Mouse (Mus musculus): ENCODE measurements around the gene Gm2244. TPM values are rescaled to one million over a fixed set of nuclear protein-coding genes. Genes with fewer than 3 reads are reported as not detected.
"Not testable (repeated sequence)": the region's sequence is repeated elsewhere in the genome, so short reads cannot be mapped to it uniquely, and the experiment has no call there.

Gene Gm2244
- not detected in 2 replicates for polyA plus RNA-seq (2015; fragmentation: Nextera tagmentation; extraction: Ambion mirVana)

- not testable (repeated sequence) for H3K4me3 ChIP-seq (ENCODE audit: low read depth, low read length); H3K4me1 ChIP-seq (ENCODE audit: control insufficient read depth, low read depth, low read length); H3K27me3 ChIP-seq (ENCODE audit: control insufficient read depth, insufficient read depth, low read depth, low read length); H3K4me2 ChIP-seq (ENCODE audit: low read depth, low read length); ATAC-seq (ENCODE audit: low read depth); H3K36me3 ChIP-seq (ENCODE audit: control insufficient read depth, insufficient read depth); H3K9ac ChIP-seq (ENCODE audit: low read depth, low read length); H3K27ac ChIP-seq (ENCODE audit: low read length); H3K9me3 ChIP-seq (replicated peaks; ENCODE audit: control insufficient read depth, low read length)
- 33% methylated on average over 1 of the region's 3 CpGs for whole genome bisulfite sequencing (ENCODE audit: insufficient replicate concordance)
Measured at GRCm38 (mm10) chr14:19549863-19550262, at the start of gene Gm2244. Gene Gm2244, minus strand, starts transcription at chr14:19549963.

- not testable (repeated sequence) for H3K4me1 ChIP-seq (ENCODE audit: control insufficient read depth, low read depth, low read length); H3K9me3 ChIP-seq (replicated peaks; ENCODE audit: control insufficient read depth, low read length); H3K4me3 ChIP-seq (ENCODE audit: low read depth, low read length); H3K27me3 ChIP-seq (ENCODE audit: control insufficient read depth, insufficient read depth, low read depth, low read length); H3K36me3 ChIP-seq (ENCODE audit: control insufficient read depth, insufficient read depth); H3K9ac ChIP-seq (ENCODE audit: low read depth, low read length); ATAC-seq (ENCODE audit: low read depth); H3K27ac ChIP-seq (ENCODE audit: low read length)
- 0% methylated on average over 22 of the region's 62 CpGs for WGBS (ENCODE audit: insufficient replicate concordance)
- H3K4me2 ChIP-seq (ENCODE audit: low read depth, low read length): 0 out of 2 replicates have a peak within 1 kb of the TSS, but pooled peaks have one; percentile 17
Measured at GRCm38 (mm10) chr14:19584804-19585667, 35.3 kb upstream of the Gm2244 start, which contains the start of gene Gm2237. Gene Gm2237, minus strand, starts transcription at chr14:19585135.

Other genes starting within 250 kb of the Gm2244 start
- not detected in 2 replicates for gene Gm21738, start 131.0 kb downstream of the Gm2244 start, polyA plus RNA-seq (2015; fragmentation: Nextera tagmentation; extraction: Ambion mirVana)
- 0.07 and 0.08 TPM in 2 replicates for gene Gm2237, start 35.2 kb upstream of the Gm2244 start, polyA plus RNA-seq (2015; fragmentation: Nextera tagmentation; extraction: Ambion mirVana)
- gene Gm5458, start 52.6 kb upstream of the Gm2244 start, polyA plus RNA-seq (2015; fragmentation: Nextera tagmentation; extraction: Ambion mirVana): not detected in 2 replicates
- gene Nid2, start 201.3 kb upstream of the Gm2244 start, polyA plus RNA-seq (2015; fragmentation: Nextera tagmentation; extraction: Ambion mirVana): 14.3 and 16.1 TPM in 2 replicates

All from liver, embryonic 16.5 days (tissue).